Mouse (Mus musculus): ENCODE measurements around the gene Hoxc5. TPM values are rescaled to one million over a fixed set of nuclear protein-coding genes. Genes with fewer than 3 reads are reported as not detected.

Gene Hoxc5
- polyA plus RNA-seq, 1 experiment from 2014 or later: not detected

DNA sequence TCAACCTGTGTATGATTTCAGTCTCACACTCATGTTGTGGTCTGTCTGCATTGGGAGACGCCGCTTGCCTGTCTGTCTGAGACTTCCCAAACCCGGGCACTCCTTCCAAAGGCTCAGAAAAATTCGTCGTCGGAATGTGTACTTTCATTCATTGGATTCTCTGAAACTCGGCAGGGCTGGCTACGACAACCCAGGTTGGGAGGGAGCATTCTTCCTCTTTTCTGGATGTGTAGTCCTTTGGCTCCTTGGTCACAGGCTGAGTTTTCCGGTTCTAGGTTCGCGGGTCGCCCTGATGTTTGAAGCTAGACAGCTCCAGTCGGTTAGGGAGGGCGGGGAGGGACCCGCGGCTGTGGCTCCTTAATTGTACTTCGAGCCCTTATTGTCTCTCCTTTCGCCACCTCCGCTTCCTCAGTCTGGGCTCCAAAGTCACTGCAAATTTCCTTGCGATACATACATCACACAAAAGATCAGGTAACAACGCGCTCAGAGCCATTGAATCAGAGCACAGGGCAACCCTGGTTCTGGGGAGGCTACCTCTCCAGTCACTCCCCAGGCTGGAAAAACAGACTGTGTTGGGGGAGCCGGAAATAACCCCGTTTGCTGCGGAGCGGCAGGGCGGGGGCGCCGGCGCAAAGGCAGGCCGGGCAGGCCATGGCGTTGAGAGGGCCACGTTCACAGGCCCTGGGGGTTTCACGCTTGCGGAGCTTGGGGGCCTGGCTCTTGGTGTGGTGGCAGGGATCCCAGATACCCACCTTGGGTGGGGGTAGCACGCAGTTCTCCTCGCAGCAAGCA is 9.6 kb downstream of the Hoxc5 start:
- Histone ChIP-seq H3K27ac (no peak overlapping the region), H3K9me3 (no peaks in the 10 kb centered on the region), H3K4me3 (replicated peaks) (no peak overlapping the region), H3K4me1 (peaks cover 5% of the 10 kb centered on the region), H3K27me3 (peaks cover 100% of the 10 kb centered on the region), H3K36me3 (replicated peaks) (no peaks in the 10 kb centered on the region), H3K9ac (no peak overlapping the region), H3K4me2 (no peak overlapping the region)
- ATAC-seq (ENCODE audit: low FRiP score): no peak
- WGBS: under 1% methylated on average over 37 of the region's 37 CpGs

DNA sequence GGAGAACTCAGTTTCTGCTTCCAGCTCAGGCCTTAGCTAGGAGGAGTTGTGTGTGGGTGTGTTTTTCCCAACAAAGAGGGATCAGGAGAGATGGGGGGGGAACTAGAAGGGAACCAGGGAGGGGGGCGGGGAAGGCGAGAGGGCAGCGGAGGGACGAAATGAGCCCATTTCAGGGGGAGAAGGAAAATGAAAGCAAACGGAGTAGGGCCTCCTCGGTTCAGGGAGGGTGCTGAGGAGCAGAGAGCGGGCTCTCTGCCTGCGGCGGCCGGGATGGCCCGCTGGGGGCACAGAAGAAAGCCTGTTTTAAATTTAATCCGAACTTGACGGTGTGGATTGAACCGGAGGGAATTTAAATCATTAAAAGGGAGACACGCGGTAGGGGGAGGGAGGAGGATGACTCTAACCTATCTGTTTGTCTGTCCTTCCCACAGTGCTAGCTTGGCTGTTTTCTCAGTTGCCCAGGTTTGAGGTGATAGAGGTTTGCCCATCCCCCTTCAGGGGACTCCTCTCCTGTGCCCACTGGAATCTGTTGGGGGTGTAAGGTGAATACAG is 10.3 kb downstream of the Hoxc5 start:
- Histone ChIP-seq H3K9ac (no peak overlapping the region), H3K27me3 (peaks cover 100% of the 10 kb centered on the region), H3K4me1 (peaks cover 8% of the 10 kb centered on the region), H3K4me2 (no peak overlapping the region), H3K36me3 (replicated peaks) (no peaks in the 10 kb centered on the region), H3K4me3 (replicated peaks) (no peak overlapping the region), H3K9me3 (no peaks in the 10 kb centered on the region), H3K27ac (no peak overlapping the region)
- ATAC-seq (ENCODE audit: low FRiP score): no peak
- WGBS: 1% methylated on average over 16 of the region's 16 CpGs

DNA sequence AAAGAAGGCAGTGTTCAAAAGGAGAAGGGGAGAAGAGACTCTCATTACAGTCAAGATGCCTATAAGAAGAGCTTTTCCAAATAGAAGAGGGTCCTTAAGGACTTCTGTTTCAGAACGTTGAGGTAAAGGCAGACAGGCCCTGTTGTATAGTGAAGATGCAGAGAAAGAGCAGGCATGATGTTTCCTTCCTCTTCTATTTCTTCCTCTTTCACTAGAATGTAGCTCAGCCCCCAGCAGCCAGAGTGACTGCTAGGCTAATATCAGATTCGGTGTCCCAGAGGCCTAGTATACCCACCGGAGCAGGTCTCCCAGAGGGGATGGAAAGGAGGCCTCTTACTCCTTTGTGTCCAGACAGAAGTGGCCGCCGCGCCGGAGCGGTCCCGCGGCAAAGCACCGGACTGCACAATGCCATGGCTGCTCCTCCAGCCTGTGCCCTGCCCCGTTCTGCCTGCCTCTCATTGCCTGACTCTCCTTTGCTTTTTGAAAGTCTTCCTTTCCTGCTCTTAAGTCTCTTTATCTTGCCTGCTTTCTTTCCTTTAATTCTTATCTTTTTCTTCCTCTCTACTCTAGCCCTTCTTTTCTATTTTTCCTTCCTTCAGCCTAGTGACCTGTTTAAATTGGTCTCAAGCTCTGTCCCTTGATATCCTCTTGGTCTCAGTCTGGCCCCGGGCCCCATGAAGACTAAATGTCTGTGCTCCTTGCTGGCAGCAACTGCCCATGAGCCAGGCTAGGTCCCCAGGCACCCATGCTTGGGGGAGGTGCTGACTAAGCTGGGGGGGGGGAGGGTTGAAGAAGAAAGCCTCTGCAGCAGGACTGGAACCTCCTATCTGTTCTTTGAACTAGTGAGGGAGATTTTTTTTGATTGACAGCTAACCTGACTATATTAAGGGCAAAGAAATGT is 11.6 kb downstream of the Hoxc5 start:
- no peak for ATAC-seq (ENCODE audit: low FRiP score)
- Histone ChIP-seq H3K9ac (no peak overlapping the region), H3K4me3 (replicated peaks) (no peak overlapping the region), H3K9me3 (no peaks in the 10 kb centered on the region), H3K36me3 (replicated peaks) (no peaks in the 10 kb centered on the region), H3K4me2 (no peak overlapping the region), H3K27ac (no peak overlapping the region), H3K4me1 (peaks cover 8% of the 10 kb centered on the region), H3K27me3 (peaks cover 100% of the 10 kb centered on the region)
- WGBS: 2% methylated on average over 13 of the region's 13 CpGs

DNA sequence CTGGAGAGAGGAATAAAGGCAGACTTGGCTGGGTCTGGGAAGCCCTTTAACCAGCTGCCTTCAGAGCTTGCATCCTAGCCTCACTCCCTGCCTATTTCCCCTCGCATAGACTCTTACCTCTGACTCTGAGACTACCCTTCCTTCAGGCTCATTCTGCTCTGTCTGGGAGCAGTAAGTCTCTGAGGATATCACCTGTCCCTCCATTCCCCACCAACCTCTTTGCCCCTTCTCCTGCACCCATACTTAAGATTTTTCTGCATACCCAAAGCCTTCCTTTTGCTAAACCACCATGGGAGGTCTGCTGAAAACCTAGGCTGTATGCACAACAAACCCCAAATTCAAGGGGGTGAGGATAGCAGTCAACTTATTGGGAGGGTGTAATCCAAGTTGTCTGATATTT is 12.7 kb downstream of the Hoxc5 start:
- H3K27ac ChIP-seq: no peak overlapping the region
- H3K27me3 ChIP-seq: peaks cover 100% of the 10 kb centered on the region
- H3K4me1 ChIP-seq: peaks cover 8% of the 10 kb centered on the region
- H3K4me3 ChIP-seq (replicated peaks): no peak overlapping the region
- no peaks in the 10 kb centered on the region for H3K9me3 ChIP-seq
- no peak overlapping the region for H3K9ac ChIP-seq
- no peak for ATAC-seq (ENCODE audit: low FRiP score)
- H3K4me2 ChIP-seq: no peak overlapping the region
- 0% methylated on average over 1 of the region's 1 CpGs for WGBS
- H3K36me3 ChIP-seq (replicated peaks): no peaks in the 10 kb centered on the region

DNA sequence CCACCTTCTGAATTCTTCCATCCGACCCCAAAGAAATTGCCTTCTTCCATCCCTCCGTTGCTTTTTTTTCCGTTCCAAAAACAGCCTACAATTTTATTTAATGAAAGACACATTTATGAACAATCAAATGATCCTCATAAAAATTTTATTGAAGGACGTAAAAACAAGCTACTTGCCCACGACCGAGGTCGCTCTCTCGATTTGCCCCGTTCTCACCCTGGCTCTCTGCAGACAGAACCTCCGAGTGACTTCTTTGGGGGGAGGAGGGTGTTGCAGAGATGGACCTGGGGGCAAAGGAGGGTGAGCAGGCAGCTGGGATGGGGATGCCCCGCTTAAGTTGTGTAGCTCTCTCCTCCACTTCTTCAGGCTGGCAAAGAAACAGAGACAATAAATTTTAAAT is 13.1 kb downstream of the Hoxc5 start:
- Histone ChIP-seq H3K27ac (no peak overlapping the region), H3K4me2 (no peak overlapping the region), H3K4me3 (replicated peaks) (no peak overlapping the region), H3K36me3 (replicated peaks) (no peaks in the 10 kb centered on the region), H3K9ac (no peak overlapping the region), H3K27me3 (peaks cover 100% of the 10 kb centered on the region), H3K4me1 (peaks cover 8% of the 10 kb centered on the region), H3K9me3 (no peaks in the 10 kb centered on the region)
- 3% methylated on average over 11 of the region's 11 CpGs for WGBS
- no peak for ATAC-seq (ENCODE audit: low FRiP score)

DNA sequence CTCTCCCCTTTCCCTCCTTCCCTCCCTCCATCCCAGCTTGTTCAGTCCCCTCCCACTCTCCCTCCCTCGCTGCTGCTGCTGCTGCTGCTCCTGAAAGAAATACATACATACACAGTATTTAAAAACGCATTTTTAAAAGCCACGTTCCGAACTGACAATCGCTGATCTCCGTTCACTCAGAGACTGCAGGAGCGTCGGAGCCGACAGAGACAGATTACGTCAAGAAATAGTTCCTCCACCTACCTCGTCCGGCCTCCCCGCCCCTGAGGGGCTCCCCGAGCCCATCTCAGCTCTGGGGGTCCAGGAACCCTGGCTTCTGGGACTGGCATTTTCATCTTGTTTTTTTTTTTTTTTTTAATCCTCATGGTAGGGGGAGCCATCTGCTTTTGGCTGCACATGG is 13.7 kb downstream of the Hoxc5 start:
- no peaks in the 10 kb centered on the region for H3K36me3 ChIP-seq (replicated peaks)
- peak overlapping the region; percentile 30 for H3K4me2 ChIP-seq
- H3K4me1 ChIP-seq: peaks cover 8% of the 10 kb centered on the region
- H3K27ac ChIP-seq: no peak overlapping the region
- WGBS: under 1% methylated on average over 14 of the region's 14 CpGs
- H3K9me3 ChIP-seq: no peaks in the 10 kb centered on the region
- ATAC-seq (ENCODE audit: low FRiP score): no peak
- H3K27me3 ChIP-seq: peaks cover 100% of the 10 kb centered on the region
- H3K4me3 ChIP-seq (replicated peaks): peak overlapping the region; percentile 27; the same call in 1 of the 2 replicates
- H3K9ac ChIP-seq: no peak overlapping the region

DNA sequence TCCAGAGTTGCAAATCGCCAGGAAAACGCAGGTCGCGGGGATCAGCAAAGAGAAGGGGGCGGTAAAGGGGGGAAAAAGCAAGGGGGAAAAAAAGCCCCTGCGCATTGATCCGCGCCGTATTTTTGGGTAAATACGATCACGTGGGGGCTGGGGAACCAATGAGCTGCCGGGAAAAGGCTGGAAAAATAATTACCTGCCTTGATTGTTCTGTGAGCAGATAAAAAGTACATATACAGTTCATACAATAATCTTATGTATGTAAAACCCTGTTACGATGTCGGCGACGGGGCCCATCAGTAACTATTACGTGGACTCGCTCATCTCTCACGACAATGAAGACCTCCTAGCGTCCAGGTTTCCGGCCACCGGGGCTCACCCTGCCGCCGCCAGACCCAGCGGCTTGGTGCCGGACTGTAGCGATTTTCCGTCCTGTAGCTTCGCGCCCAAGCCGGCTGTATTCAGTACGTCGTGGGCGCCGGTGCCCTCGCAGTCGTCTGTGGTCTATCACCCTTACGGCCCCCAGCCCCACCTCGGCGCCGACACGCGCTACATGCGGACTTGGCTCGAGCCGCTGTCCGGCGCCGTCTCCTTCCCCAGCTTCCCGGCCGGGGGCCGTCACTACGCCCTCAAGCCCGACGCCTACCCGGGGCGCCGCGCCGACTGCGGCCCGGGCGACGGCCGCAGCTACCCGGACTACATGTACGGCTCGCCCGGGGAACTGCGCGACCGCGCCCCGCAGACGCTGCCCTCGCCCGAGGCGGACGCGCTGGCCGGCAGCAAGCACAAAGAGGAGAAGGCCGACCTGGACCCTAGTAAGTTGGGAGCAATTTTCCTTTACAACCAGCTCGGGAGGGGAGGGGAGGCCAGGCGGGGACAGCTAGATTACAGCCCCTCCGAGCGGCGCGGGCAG is 14.4 kb downstream of the Hoxc5 start:
- ATAC-seq (ENCODE audit: low FRiP score): no peak
- under 1% methylated on average over 88 of the region's 88 CpGs for WGBS
- H3K9ac ChIP-seq: no peak overlapping the region

DNA sequence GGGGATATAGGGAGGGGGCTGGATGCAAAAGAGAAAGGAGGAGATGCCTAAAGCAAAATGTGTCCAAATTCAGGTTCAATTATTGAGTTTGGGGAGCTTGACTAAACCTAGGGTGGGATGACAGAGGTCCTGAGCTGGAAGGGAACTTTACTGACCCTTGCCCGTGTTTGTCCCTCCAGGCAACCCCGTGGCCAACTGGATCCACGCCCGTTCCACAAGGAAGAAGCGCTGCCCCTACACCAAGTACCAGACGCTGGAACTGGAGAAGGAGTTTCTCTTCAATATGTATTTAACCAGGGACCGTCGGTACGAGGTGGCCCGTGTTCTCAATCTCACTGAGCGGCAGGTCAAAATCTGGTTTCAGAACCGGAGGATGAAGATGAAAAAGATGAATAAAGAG is 16.5 kb downstream of the Hoxc5 start:
- no peaks in the 10 kb centered on the region for H3K9me3 ChIP-seq
- no peak overlapping the region for H3K9ac ChIP-seq
- H3K4me1 ChIP-seq: peaks cover 8% of the 10 kb centered on the region
- no peak overlapping the region for H3K4me3 ChIP-seq (replicated peaks)
- ATAC-seq (ENCODE audit: low FRiP score): no peak
- peaks cover 100% of the 10 kb centered on the region for H3K27me3 ChIP-seq
- no peak overlapping the region for H3K4me2 ChIP-seq
- no peak overlapping the region for H3K27ac ChIP-seq
- 1% methylated on average over 12 of the region's 12 CpGs for WGBS
- no peaks in the 10 kb centered on the region for H3K36me3 ChIP-seq (replicated peaks)

More for the DNA sequence above, 14.4 kb downstream of the Hoxc5 start:
- Histone ChIP-seq H3K36me3 (replicated peaks) (no peaks in the 10 kb centered on the region), H3K9me3 (no peaks in the 10 kb centered on the region), H3K4me2 (peak overlapping the region; percentile 30), H3K4me3 (replicated peaks) (peak overlapping the region; percentile 27), H3K27ac (no peak overlapping the region), H3K27me3 (peaks cover 100% of the 10 kb centered on the region), H3K4me1 (peaks cover 8% of the 10 kb centered on the region)

DNA sequence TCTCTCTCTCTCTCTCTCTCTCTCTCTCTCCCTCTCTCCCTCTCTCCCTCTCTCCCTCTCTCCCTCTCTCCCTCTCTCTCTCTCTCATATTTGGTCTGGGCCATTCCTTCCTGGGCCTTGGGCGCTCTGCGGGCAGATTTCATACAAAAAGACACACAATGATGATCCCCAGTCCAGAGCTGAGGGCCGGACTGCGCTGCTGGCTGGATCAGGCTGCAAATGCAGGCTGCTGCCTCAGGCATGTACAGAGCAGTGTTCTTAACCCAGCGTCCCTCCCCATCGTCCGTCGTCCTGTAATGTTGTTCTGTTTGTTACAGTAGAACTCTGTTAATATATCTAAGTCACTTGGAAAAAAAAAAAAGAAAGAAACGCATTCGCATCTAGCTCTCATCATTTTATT is 17.3 kb downstream of the Hoxc5 start:
- Histone ChIP-seq H3K9me3 (no peaks in the 10 kb centered on the region), H3K4me2 (no peak overlapping the region)
- no peak for ATAC-seq (ENCODE audit: low FRiP score)

DNA sequence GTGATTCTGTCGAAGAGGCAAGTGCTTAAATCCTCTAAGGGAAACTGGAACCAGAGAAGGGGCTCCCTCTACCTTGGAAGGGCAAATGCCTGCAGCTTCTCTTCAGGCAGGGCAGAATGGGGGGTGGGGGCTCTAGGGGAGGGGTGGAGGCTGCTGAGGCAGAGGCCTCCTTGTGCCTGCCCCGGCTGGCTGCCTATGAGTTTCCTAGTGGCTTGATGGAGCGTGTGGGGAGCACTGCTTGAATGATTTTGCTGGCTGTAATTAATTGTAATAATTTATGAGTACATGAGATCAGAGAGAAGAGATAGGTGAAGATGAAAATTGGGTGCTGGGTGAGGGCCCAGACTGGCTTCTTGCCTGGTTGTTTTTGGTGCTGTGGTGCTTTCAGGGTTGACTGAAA is 17.7 kb downstream of the Hoxc5 start:
- H3K36me3 ChIP-seq (replicated peaks): no peaks in the 10 kb centered on the region
- H3K4me1 ChIP-seq: peaks cover 8% of the 10 kb centered on the region
- peaks cover 100% of the 10 kb centered on the region for H3K27me3 ChIP-seq
- H3K27ac ChIP-seq: no peak overlapping the region
- H3K4me3 ChIP-seq (replicated peaks): no peak overlapping the region
- H3K9ac ChIP-seq: no peak overlapping the region
- no peak for ATAC-seq (ENCODE audit: low FRiP score)
- H3K9me3 ChIP-seq: no peaks in the 10 kb centered on the region
- WGBS: 1% methylated on average over 3 of the region's 3 CpGs
- no peak overlapping the region for H3K4me2 ChIP-seq

More for the DNA sequence above, 17.3 kb downstream of the Hoxc5 start:
- H3K36me3 ChIP-seq (replicated peaks): no peaks in the 10 kb centered on the region
- WGBS: 3% methylated on average over 10 of the region's 10 CpGs
- no peak overlapping the region for H3K9ac ChIP-seq
- H3K27ac ChIP-seq: no peak overlapping the region
- H3K27me3 ChIP-seq: peaks cover 100% of the 10 kb centered on the region
- peaks cover 8% of the 10 kb centered on the region for H3K4me1 ChIP-seq
- no peak overlapping the region for H3K4me3 ChIP-seq (replicated peaks)

DNA sequence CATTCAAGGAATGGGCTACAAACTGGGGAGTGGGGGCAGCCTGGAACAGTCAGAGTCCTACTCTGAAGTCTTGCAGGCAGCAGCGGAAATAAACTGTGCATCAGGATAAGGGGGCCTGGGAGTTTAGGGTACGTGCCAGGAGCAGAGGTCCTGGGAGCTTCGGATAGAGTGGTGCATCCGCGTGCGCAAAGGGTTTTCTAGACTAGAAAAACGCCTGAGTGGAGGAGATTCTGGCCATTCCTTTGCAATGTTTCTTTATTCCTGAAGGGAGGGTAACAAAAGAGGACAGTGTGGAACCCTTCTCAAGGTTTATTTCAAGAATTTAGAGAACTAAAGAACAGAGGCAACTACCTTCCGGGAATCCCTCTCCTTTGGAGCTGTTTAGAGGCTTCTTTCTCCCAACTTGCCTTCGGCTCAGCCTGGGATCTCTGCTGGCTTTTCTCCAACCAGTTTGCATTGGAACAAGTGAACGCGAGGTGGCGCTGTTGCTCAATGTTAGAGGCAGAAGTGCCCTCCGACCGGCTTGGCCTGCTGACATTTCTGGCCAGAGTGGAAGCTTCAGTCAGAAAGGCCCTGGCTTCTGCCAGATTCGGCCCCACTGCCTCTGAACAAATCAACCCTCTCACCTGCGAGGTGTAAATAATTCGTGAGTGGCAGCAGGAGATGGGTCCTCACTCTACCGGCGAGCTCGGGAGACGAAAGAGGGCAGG is 20.0 kb downstream of the Hoxc5 start:
- 1% methylated on average over 21 of the region's 21 CpGs for WGBS
- Histone ChIP-seq H3K9ac (no peak overlapping the region), H3K9me3 (no peaks in the 10 kb centered on the region), H3K36me3 (replicated peaks) (no peaks in the 10 kb centered on the region), H3K27me3 (peaks cover 100% of the 10 kb centered on the region), H3K27ac (no peak overlapping the region), H3K4me3 (replicated peaks) (no peak overlapping the region), H3K4me1 (no peaks in the 10 kb centered on the region), H3K4me2 (no peak overlapping the region)
- 0 out of 2 replicates have a peak, but pooled peaks have one; percentile 60 for ATAC-seq (ENCODE audit: low FRiP score)
